Mouse (Mus musculus): ENCODE data around the gene Artn.

The Artn gene

GRCm38 (mm10) chr4:117918762-117919161, 10.8 kb downstream of the Artn start:
- DNase-seq (ENCODE audit: extremely low spot score, low read depth, low spot score) = no peak

- DNase-seq (ENCODE audit: extremely low spot score, low read depth, low spot score) = no peak
These were observed 11.3 kb downstream of the Artn start for GRCm38 (mm10) chr4:117918261-117918660.

- DNase-seq (ENCODE audit: extremely low spot score, low read depth, low spot score) = no peak
These were observed 11.7 kb downstream of the Artn start for GRCm38 (mm10) chr4:117917847-117918246.

- DNase-seq (ENCODE audit: extremely low spot score, low read depth, low spot score) = no peak
These were observed 12.2 kb downstream of the Artn start for GRCm38 (mm10) chr4:117917402-117917801.

- DNase-seq (ENCODE audit: extremely low spot score, low read depth, low spot score) = no peak
These were observed 13.2 kb downstream of the Artn start for GRCm38 (mm10) chr4:117916386-117916785.

- no peak for DNase-seq (ENCODE audit: extremely low spot score, low read depth, low spot score)
These were observed 14.0 kb downstream of the Artn start for GRCm38 (mm10) chr4:117915489-117916105.

GRCm38 (mm10) chr4:117914591-117915442, 14.7 kb downstream of the Artn start, which contains the start of gene Ipo13:
Gene Ipo13 (minus strand): TSS chr4:117914999.
- DNase-seq (ENCODE audit: extremely low spot score, low read depth, low spot score) = peak; percentile 86

GRCm38 (mm10) chr4:117914031-117914430, 15.5 kb downstream of the Artn start:
- no peak for DNase-seq (ENCODE audit: extremely low spot score, low read depth, low spot score)

GRCm38 (mm10) chr4:117913421-117913820, 16.1 kb downstream of the Artn start:
- DNase-seq (ENCODE audit: extremely low spot score, low read depth, low spot score) = no peak

GRCm38 (mm10) chr4:117912685-117913273, 16.8 kb downstream of the Artn start:
- DNase-seq (ENCODE audit: extremely low spot score, low read depth, low spot score) = no peak

GRCm38 (mm10) chr4:117912131-117912561, 17.4 kb downstream of the Artn start:
- DNase-seq (ENCODE audit: extremely low spot score, low read depth, low spot score) = no peak

GRCm38 (mm10) chr4:117908834-117909453, 20.6 kb downstream of the Artn start:
- no peak for DNase-seq (ENCODE audit: extremely low spot score, low read depth, low spot score)

GRCm38 (mm10) chr4:117906196-117906595, 23.4 kb downstream of the Artn start:
- no peak for DNase-seq (ENCODE audit: extremely low spot score, low read depth, low spot score)

GRCm38 (mm10) chr4:117904761-117905160, 24.8 kb downstream of the Artn start:
- DNase-seq (ENCODE audit: extremely low spot score, low read depth, low spot score) = no peak

- no peak for DNase-seq (ENCODE audit: extremely low spot score, low read depth, low spot score)
These were observed 25.5 kb downstream of the Artn start for GRCm38 (mm10) chr4:117904094-117904493.

GRCm38 (mm10) chr4:117898111-117898510, 31.5 kb downstream of the Artn start:
- DNase-seq (ENCODE audit: extremely low spot score, low read depth, low spot score) = no peak

GRCm38 (mm10) chr4:117896031-117896430, 33.5 kb downstream of the Artn start:
- DNase-seq (ENCODE audit: extremely low spot score, low read depth, low spot score) = no peak

- DNase-seq (ENCODE audit: extremely low spot score, low read depth, low spot score) = no peak
These were observed 34.2 kb downstream of the Artn start for GRCm38 (mm10) chr4:117895339-117895738.

- no peak for DNase-seq (ENCODE audit: extremely low spot score, low read depth, low spot score)
These were observed 35.0 kb downstream of the Artn start for GRCm38 (mm10) chr4:117894601-117895000.

GRCm38 (mm10) chr4:117893376-117893775, 36.2 kb downstream of the Artn start:
- DNase-seq (ENCODE audit: extremely low spot score, low read depth, low spot score) = no peak

- DNase-seq (ENCODE audit: extremely low spot score, low read depth, low spot score) = peak; percentile 88
These were observed 37.8 kb downstream of the Artn start, which contains the start of gene Dph2 for GRCm38 (mm10) chr4:117891738-117892161. Gene Dph2 (minus strand): TSS chr4:117892032.
